Mouse (Mus musculus): ENCODE data around the gene Syn3.

GRCm38 (mm10) chr10:86376392-86377185, 122.1 kb downstream of the Syn3 start:
- no peak for TF ChIP-seq CTCF (IDR thresholded peaks at IDR 0.05; ENCODE audit: borderline replicate concordance, control insufficient read depth, extremely low read depth, insufficient read depth, low read length, poor library complexity)
- TF ChIP-seq POLR2A (IDR thresholded peaks at IDR 0.05; ENCODE audit: control insufficient read depth, extremely low read depth, insufficient read depth, low read length, poor library complexity), result no peak

Measured in thymus, adult 2 months (tissue).